Mouse (Mus musculus) spleen, postnatal 14 days (tissue): ENCODE results near the gene Fgf12.

Source experiments
- DNase-seq, 2 experiments: peaks; one replicate each; pipeline ENCODE4 v3.0.0; 2021 to 2022; ENCODE audit warnings: low spot score in 2 of 2

Gene Fgf12

GRCm38 (mm10) chr16:28476651-28477050 is 276.2 kb downstream of the Fgf12 start:
- DNase-seq: no peak

- DNase-seq: no peak
Observed at GRCm38 (mm10) chr16:28475553-28475952, 277.3 kb downstream of the Fgf12 start.

DNA sequence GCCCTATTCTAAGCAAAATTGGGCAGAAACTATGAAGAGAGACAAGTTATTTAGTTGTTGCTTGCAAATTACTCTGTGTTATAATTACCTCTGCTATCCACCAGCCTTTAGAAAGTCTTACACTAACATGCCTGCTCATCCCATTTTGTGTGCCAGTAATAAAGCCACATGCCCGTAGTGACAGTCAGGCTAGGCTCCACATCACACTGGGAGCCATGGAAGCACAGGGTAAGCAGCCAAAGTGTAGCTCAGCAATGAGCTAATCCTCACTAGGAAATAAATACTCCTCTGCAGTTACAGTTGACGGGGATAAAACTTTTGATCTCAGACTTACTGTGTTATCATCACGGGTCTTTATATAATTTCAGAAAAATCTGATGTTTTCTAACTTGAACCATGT is 298.0 kb downstream of the Fgf12 start:
- no peak for DNase-seq

GRCm38 (mm10) chr16:28447114-28447455 is 305.8 kb downstream of the Fgf12 start:
- no peak for DNase-seq

GRCm38 (mm10) chr16:28446334-28447113 is 306.3 kb downstream of the Fgf12 start:
- DNase-seq: no peak

GRCm38 (mm10) chr16:28445800-28446333 is 307.0 kb downstream of the Fgf12 start:
- DNase-seq: no peak

DNA sequence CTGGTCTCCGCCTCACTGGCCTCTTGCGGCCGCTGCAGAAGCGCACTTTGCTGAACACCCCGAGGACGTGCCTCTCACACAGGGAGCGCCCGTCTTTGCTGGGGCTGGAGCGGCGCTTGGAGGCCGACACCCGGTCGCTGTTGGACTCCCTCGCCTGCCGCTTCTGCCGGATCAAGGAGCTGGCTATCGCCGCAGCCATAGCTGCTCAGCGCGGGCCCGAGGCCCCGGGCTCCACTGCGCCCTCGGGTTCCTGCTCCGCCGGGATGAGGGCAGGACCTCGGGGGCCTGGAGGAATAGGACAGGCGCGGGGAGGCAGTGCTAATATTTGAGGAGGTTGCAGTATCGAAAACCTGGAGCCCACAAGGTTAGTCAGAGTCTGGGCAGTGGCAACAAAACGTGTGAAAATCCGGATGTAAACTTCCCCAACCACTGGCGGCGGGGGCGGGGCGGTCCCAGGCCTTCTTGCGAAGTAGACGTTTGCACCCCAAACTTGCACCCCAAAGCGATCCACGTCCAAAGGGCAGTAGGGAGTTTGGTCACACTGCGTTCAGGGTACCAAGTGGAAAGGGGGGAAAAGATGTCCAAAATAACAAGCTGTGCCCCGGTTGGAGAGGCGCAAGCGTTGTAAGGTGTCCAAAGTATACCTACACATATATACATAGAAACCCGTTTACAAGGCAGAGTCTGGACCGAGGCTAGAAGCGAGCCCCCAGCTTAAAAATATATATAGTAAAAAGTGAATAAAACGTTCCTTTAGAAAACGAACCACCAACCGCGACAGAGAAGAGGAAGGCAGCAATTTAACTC is 307.7 kb downstream of the Fgf12 start:
- DNase-seq: no peak

GRCm38 (mm10) chr16:28421617-28422016 is 331.3 kb downstream of the Fgf12 start:
- no peak for DNase-seq

DNA sequence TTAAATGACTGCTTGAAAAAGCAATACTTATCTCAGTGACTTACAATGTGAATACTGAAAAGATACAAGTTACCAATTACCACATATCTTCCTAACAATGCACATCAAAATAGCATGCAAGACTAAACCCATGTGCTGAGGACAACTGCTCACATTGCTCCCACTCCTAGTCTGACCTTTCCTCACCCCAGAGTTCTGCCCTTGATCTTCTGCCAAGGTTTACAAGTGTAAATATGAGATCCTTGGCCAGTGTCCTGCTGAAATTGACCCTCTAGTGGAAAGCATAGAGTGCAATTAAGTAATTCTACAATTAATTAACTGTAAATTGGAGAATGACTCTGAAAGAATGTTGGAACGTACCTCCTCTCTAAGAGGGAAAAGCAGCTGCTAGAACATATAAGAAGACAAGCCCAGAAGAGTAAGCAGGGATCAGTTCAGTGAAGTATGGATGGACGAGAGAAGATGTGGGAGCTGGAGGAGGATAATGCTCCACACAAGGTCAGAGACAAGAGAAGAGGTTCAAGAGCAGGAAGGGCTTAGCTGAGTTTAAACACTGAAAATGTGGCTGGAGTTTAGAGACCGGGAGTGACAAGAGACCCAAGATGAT is 333.1 kb downstream of the Fgf12 start:
- no peak for DNase-seq

- DNase-seq: no peak
Observed at GRCm38 (mm10) chr16:28411210-28411817, 341.6 kb downstream of the Fgf12 start.

DNA sequence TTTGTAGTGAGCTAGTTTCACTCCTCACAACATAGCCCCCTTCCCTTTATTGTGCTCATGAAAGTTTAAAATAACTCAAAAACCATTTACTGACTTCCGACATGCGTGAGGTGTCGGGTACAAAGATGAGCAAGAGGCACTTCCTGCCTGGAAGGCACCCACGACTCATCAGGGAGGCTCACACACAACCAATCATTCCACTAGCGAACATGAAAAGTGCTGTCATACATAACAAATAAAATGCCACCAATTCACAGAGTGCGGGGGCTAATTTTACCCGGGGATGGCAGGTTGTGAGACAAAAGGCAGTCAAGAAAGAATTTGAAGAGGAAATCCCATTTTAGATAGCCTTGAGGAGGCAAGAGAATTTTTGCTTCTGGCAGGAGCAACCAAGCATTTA is 344.6 kb downstream of the Fgf12 start:
- DNase-seq: no peak

- no peak for DNase-seq
Observed at GRCm38 (mm10) chr16:28407892-28408291, 345.0 kb downstream of the Fgf12 start.

- no peak for DNase-seq
Observed at GRCm38 (mm10) chr16:28404156-28404555, 348.7 kb downstream of the Fgf12 start.

DNA sequence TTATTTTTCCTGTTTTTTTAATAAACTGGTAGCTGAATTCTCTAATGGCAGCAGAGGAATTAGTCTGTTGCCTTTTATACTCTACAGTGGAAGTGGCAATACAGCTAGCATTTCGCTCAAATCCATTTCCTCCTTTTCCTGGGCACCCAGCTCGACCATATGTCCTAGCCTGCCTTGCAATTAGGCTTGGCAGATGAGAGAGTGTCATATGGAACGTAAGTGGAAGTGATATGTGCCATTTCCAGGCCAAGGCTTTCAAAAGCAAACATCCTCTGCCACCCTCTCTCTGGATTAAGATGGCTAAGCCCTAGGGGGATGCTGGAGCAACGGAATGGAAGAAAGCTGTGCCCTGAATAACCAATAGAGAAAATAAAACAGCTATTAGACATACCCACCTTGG is 350.2 kb downstream of the Fgf12 start:
- DNase-seq: no peak

DNA sequence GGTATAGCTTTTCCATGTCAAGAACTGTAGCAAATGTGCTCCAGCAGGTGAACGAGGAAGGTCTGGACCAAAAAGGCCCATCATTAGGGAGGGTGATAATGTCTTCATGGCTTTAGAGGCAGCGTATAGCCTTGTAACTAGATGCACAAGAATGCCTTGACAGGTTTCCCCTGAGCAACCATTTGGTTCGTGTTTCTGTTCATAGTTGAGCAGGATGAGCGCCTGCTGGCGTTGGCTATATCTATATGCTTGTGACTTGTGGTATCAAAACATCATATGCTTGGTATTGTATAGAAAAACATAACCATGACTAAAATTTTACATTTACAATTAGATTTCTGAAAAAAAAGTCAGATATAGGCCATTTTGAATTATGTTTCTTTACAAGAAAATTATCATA is 361.6 kb downstream of the Fgf12 start:
- DNase-seq: no peak

DNA sequence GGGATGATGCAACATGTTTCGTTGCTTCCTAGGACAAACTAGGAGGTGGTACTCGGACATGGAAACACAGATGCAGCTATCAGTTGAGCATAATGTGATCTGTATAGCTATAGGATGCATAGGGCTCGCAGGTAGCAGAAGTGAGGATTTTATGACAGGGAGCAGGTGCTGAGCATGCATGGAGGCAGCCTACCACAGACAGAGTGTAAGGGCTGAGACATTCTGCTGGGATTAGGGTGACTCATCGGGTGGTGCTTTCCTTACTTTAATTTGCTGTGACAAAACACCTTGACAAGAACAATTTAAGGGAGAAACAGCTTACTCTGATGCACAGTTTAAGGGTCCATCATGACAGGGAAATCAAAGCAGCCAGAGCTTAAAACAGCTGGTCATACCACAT is 363.8 kb downstream of the Fgf12 start:
- no peak for DNase-seq

GRCm38 (mm10) chr16:28374790-28375189 is 378.1 kb downstream of the Fgf12 start:
- no peak for DNase-seq

GRCm38 (mm10) chr16:28373311-28373710 is 379.6 kb downstream of the Fgf12 start:
- DNase-seq: no peak

GRCm38 (mm10) chr16:28350624-28351023 is 402.2 kb downstream of the Fgf12 start:
- no peak for DNase-seq

- DNase-seq: no peak
Observed at GRCm38 (mm10) chr16:28345323-28345722, 407.5 kb downstream of the Fgf12 start.

DNA sequence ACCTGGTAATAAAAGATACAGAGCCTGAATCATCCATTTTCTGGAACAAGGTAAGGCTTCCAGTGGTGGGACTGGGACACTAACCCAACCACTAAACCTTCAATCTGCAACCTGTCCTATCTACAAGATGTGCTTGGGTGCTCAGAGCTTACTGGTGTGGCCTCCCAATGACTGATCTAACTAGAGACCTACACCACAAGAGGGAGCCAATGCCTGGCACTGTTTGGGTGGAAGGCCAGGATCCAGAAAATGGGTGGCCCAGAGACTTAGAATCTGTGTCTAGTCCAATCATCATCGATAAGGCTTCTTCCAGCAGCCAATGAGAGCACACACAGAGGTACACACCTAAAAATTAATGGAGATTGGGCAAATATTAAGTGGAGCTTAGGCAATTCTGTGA is 414.9 kb downstream of the Fgf12 start:
- DNase-seq: no peak

- DNase-seq: no peak
Observed at GRCm38 (mm10) chr16:28336700-28337099, 416.2 kb downstream of the Fgf12 start.
